Mouse (Mus musculus) ES-E14 (cell line): ENCODE results near the gene Zfp36l1. TPM values are rescaled to one million over a fixed set of nuclear protein-coding genes. Genes with fewer than 3 reads are reported as not detected.
A peak's percentile ranks its signal among the peaks of the same experiment; 100 is the strongest.

Experiments
- DNase-seq: peaks from one replicate; pipeline ENCODE4 v3.0.0-alpha.2; 2013; ENCODE audit warnings: low read depth, low spot score
- H3K27ac ChIP-seq: 2 replicates; pipeline ENCODE4 v1.5.1; 2012; ENCODE audit warnings: low read depth, mild to moderate bottlenecking, low read length, moderate library complexity, mixed read lengths; ENCODE audit not compliant: poor library complexity, insufficient read depth, severe bottlenecking
- H3K36me3 ChIP-seq: 2 replicates; pipeline ENCODE4 v1.6.1; 2012; ENCODE audit warnings: mild to moderate bottlenecking, low read length, moderate library complexity, mixed read lengths; ENCODE audit not compliant: control insufficient read depth, poor library complexity, insufficient read depth, severe bottlenecking
- H3K4me1 ChIP-seq, 2 experiments: fragments of 150-350 bp in 1 of 2; sonication (generic) in 1 of 2; 2 replicates each; pipeline ENCODE4 v1.6.1; 2012; ENCODE audit warnings: low read length in 2 of 2, mild to moderate bottlenecking in 1 of 2, mixed read lengths in 1 of 2; ENCODE audit not compliant: control insufficient read depth in 2 of 2, insufficient read depth in 2 of 2, poor library complexity in 1 of 2
- H3K4me3 ChIP-seq, 2 experiments: fragments of 150-350 bp in 1 of 2; sonication (generic) in 1 of 2; 2 replicates each; pipeline ENCODE4 v1.5.1; 2012; ENCODE audit warnings: low read length in 2 of 2, low read depth in 1 of 2, mild to moderate bottlenecking in 1 of 2, mixed read lengths in 1 of 2; ENCODE audit not compliant: insufficient read depth in 1 of 2, poor library complexity in 1 of 2, severe bottlenecking in 1 of 2
- H3K9ac ChIP-seq: 2 replicates; pipeline ENCODE4 v1.6.1; 2012; ENCODE audit warnings: low read depth, mild to moderate bottlenecking, low read length, mixed read lengths; ENCODE audit not compliant: poor library complexity, insufficient read depth, severe bottlenecking
- H3K9me3 ChIP-seq: fragments of 150-350 bp; sonication (generic); 2 replicates; pipeline ENCODE4 v1.6.1; 2012; ENCODE audit warnings: low read depth, mild to moderate bottlenecking, low read length; ENCODE audit not compliant: control insufficient read depth, insufficient read depth
- CHD2 ChIP-seq: IDR thresholded peaks from 2 replicates; pipeline ENCODE4 v1.6.1; 2014; ENCODE audit warnings: mild to moderate bottlenecking, low read depth, low read length, inconsistent platforms
- HCFC1 ChIP-seq: IDR thresholded peaks from 2 replicates; pipeline ENCODE4 v1.6.1; 2012; ENCODE audit warnings: low read length, inconsistent platforms, borderline replicate concordance; ENCODE audit not compliant: insufficient read depth
- MAFK ChIP-seq: IDR thresholded peaks from 2 replicates; pipeline ENCODE4 v1.6.1; 2014; ENCODE audit warnings: mild to moderate bottlenecking, low read depth, low read length, inconsistent platforms; ENCODE audit not compliant: insufficient read depth
- ZC3H11A ChIP-seq: IDR thresholded peaks from 2 replicates; pipeline ENCODE4 v1.6.1; 2012; ENCODE audit warnings: low read depth, mild to moderate bottlenecking, inconsistent platforms, low read length, borderline replicate concordance
- ZNF384 ChIP-seq: IDR thresholded peaks from 2 replicates; pipeline ENCODE4 v1.6.1; 2012; ENCODE audit warnings: low read depth, low read length, inconsistent platforms
- in situ Hi-C, 2 experiments: fragments of 600-800 bp; cut with MboI; formaldehyde crosslinking; loops; one replicate each; pipeline ENCODE4 v1.15.1; 2025; ENCODE audit warnings: low sequenced_read_pairs in 2 of 2, inconsistent platforms in 1 of 2; ENCODE audit not compliant: unreplicated experiment in 2 of 2
- total RNA-seq: library from RNA; depleted of rRNA; stranded (reverse); fragments of 300-350 nt; gene quantifications from 2 replicates; pipeline ENCODE4 v1.2.3, GENCODE M21; 2012

Gene Zfp36l1
- total RNA-seq, 1 experiment, result 19.8 TPM

- Histone ChIP-seq H3K27ac (no peak overlapping the region), H3K9ac (no peak overlapping the region), H3K4me1 (peaks cover 4 to 24% of the 10 kb centered on the region in 2 experiments), H3K4me3 (no peak overlapping the region), H3K9me3 (no peaks in the 10 kb centered on the region), H3K36me3 (no peaks in the 10 kb centered on the region; the same call in 1 of the 2 replicates)
- TF ChIP-seq MAFK (no peak), HCFC1 (no peak), ZNF384 (no peak), ZC3H11A (no peak), CHD2 (no peak)
- DNase-seq, result no peak
- in situ Hi-C loops, result loop anchor here (10.0 to 25.0 kb wide), 3 partner anchors 518 to 768 kb away; no protein-coding TSS in a partner anchor
Measured at GRCm38 (mm10) chr12:80130558-80131358, 17.9 kb upstream of the Zfp36l1 start.

- peaks cover 2% of the 10 kb centered on the region; the same call in 1 of the 2 replicates for H3K36me3 ChIP-seq
- H3K4me3 ChIP-seq, result no peak overlapping the region
- H3K9me3 ChIP-seq, result no peaks in the 10 kb centered on the region
- no peak overlapping the region for H3K9ac ChIP-seq
- H3K4me1 ChIP-seq, result peaks cover 6 to 30% of the 10 kb centered on the region in 2 experiments
- TF ChIP-seq ZNF384, result no peak
- no peak for TF ChIP-seq ZC3H11A
- TF ChIP-seq MAFK, result no peak
- no peak for TF ChIP-seq HCFC1
- TF ChIP-seq CHD2, result no peak
- H3K27ac ChIP-seq, result no peak overlapping the region
- DNase-seq, result no peak
- in situ Hi-C loops, result loop anchor here in 1 of 2 experiments (25.0 kb wide), 2 partner anchors 517 to 767 kb away; no protein-coding TSS in a partner anchor
Measured at GRCm38 (mm10) chr12:80129531-80129930, 16.7 kb upstream of the Zfp36l1 start.

GRCm38 (mm10) chr12:80127191-80127762 lies 14.5 kb upstream of the Zfp36l1 start:
- H3K9me3 ChIP-seq, result no peaks in the 10 kb centered on the region
- H3K4me3 ChIP-seq, result no peak overlapping the region

GRCm38 (mm10) chr12:80125316-80125715 lies 12.5 kb upstream of the Zfp36l1 start:
- Histone ChIP-seq H3K4me1 (peaks cover 4 to 30% of the 10 kb centered on the region in 2 experiments), H3K9ac (no peak overlapping the region), H3K9me3 (no peaks in the 10 kb centered on the region), H3K4me3 (no peak overlapping the region), H3K27ac (no peak overlapping the region), H3K36me3 (peaks cover 10% of the 10 kb centered on the region; the same call in 1 of the 2 replicates)
- in situ Hi-C loops, result loop anchor here in 1 of 2 experiments (25.0 kb wide), 2 partner anchors 513 to 763 kb away; no protein-coding TSS in a partner anchor
- DNase-seq, result no peak
- no peak for TF ChIP-seq MAFK
- no peak for TF ChIP-seq ZC3H11A
- no peak for TF ChIP-seq CHD2
- TF ChIP-seq HCFC1, result no peak
- no peak for TF ChIP-seq ZNF384

More at GRCm38 (mm10) chr12:80127191-80127762, 14.5 kb upstream of the Zfp36l1 start:
- in situ Hi-C loops, result loop anchor here in 1 of 2 experiments (25.0 kb wide), 2 partner anchors 515 to 765 kb away; no protein-coding TSS in a partner anchor
- no peak overlapping the region for H3K9ac ChIP-seq
- H3K4me1 ChIP-seq, result peaks cover 6 to 43% of the 10 kb centered on the region in 2 experiments
- peaks cover 7% of the 10 kb centered on the region; the same call in 1 of the 2 replicates for H3K36me3 ChIP-seq
- no peak for DNase-seq
- H3K27ac ChIP-seq, result no peak overlapping the region
- TF ChIP-seq ZNF384 (no peak), MAFK (peak; percentile 41; the same call in 1 of the 2 replicates), HCFC1 (no peak)
